Mouse (Mus musculus) hindbrain, postnatal 0 days (tissue): Measurements from ENCODE around the gene Ube2g2. TPM values are rescaled to one million over a fixed set of nuclear protein-coding genes. Genes with fewer than 3 reads are reported as not detected.

Experiments
- ATAC-seq: fragments of 200-750 bp; cut with Nextera tagmentation; 2 replicates; pipeline ENCODE4 v1.8.0; 2017; ENCODE audit warnings: mild to moderate bottlenecking, moderate TSS enrichment, moderate library complexity
- DNase-seq: peaks from one replicate; pipeline ENCODE4 v3.0.0-alpha.2; 2015; ENCODE audit warnings: low spot score
- H3K27ac ChIP-seq: fragments of 300-500 bp; sonication (generic); 2 replicates; pipeline ENCODE4 v1.5.1; 2014; ENCODE audit warnings: mild to moderate bottlenecking
- H3K27me3 ChIP-seq: fragments of 300-500 bp; sonication (generic); 2 replicates; pipeline ENCODE4 v1.6.1; 2014; ENCODE audit warnings: low read length, mixed read lengths; ENCODE audit not compliant: insufficient read depth
- H3K36me3 ChIP-seq: fragments of 300-500 bp; sonication (generic); 2 replicates; pipeline ENCODE4 v1.6.1; 2014; ENCODE audit warnings: low read length, mixed read lengths; ENCODE audit not compliant: insufficient read depth
- H3K4me1 ChIP-seq: fragments of 300-500 bp; sonication (generic); 2 replicates; pipeline ENCODE4 v1.6.1; 2014; ENCODE audit warnings: antibody characterized with exemption, low read length, mixed read lengths; ENCODE audit not compliant: insufficient read depth
- H3K4me2 ChIP-seq: fragments of 300-500 bp; sonication (generic); 2 replicates; pipeline ENCODE4 v1.6.1; 2014; ENCODE audit warnings: low read depth, mild to moderate bottlenecking, low read length, moderate library complexity, mixed read lengths
- H3K4me3 ChIP-seq: fragments of 300-500 bp; sonication (generic); 2 replicates; pipeline ENCODE4 v1.5.1; 2014; ENCODE audit warnings: low read length
- H3K9ac ChIP-seq: fragments of 300-500 bp; sonication (generic); replicated peaks from 2 replicates; pipeline ENCODE4 v1.6.1; 2014; ENCODE audit warnings: mild to moderate bottlenecking, low read length, moderate library complexity, mixed read lengths
- H3K9me3 ChIP-seq: fragments of 300-500 bp; sonication (generic); 2 replicates; pipeline ENCODE4 v1.6.1; 2016; ENCODE audit warnings: low read length, mixed read lengths
- CTCF ChIP-seq: IDR thresholded peaks from 2 replicates; pipeline ENCODE4 v1.5.1; 2016; ENCODE audit warnings: antibody characterized with exemption, control low read depth, low read depth
- WGBS: fragments of 180-500 bp; shearing (Covaris S2); extraction: QIAGEN DNeasy Blood & Tissue Kit; methylation state at CpG from one replicate; pipeline ENCODE4 v1.1.7; 2014; 5-methylcytosine and 5-hydroxymethylcytosine counted together
- polyA plus RNA-seq: library from polyadenylated mRNA; unstranded; fragments of >200 nt; fragmentation: Nextera tagmentation; extraction: Ambion mirVana; gene quantifications from 2 replicates; pipeline ENCODE4 v1.2.1, GENCODE M21; 2015
- total RNA-seq: library from RNA; depleted of rRNA; stranded (reverse); fragments of >200 nt; gene quantifications from 2 replicates; pipeline ENCODE4 v1.2.3, GENCODE M21; 2014

Ube2g2 gene
- total and polyA plus RNA-seq, 2 experiments from 2014 or later = 48.3 to 73.8 TPM

GRCm38 (mm10) chr10:77658286-77658994, 36.4 kb downstream of the Ube2g2 start:
- H3K4me2 ChIP-seq = no peak overlapping the region
- 65% methylated on average over 15 of the region's 15 CpGs for WGBS

GRCm38 (mm10) chr10:77663949-77664665, 42.0 kb downstream of the Ube2g2 start:
- H3K27me3 ChIP-seq = no peaks in the 10 kb centered on the region
- H3K4me1 ChIP-seq = no peaks in the 10 kb centered on the region
- DNase-seq = no peak
- no peak overlapping the region for H3K9ac ChIP-seq
- TF ChIP-seq CTCF = no peak
- H3K4me2 ChIP-seq = no peak overlapping the region
- ATAC-seq = peak; percentile 24; the same call in 1 of the 2 replicates
- H3K9me3 ChIP-seq = no peaks in the 10 kb centered on the region
- H3K4me3 ChIP-seq = no peak overlapping the region
- no peaks in the 10 kb centered on the region for H3K36me3 ChIP-seq
- no peak overlapping the region for H3K27ac ChIP-seq
- WGBS = 63% methylated on average over 43 of the region's 43 CpGs

More at GRCm38 (mm10) chr10:77658286-77658994, 36.4 kb downstream of the Ube2g2 start:
- Histone ChIP-seq H3K9me3 (no peaks in the 10 kb centered on the region), H3K4me1 (no peaks in the 10 kb centered on the region), H3K27ac (no peak overlapping the region), H3K4me3 (no peak overlapping the region), H3K9ac (no peak overlapping the region), H3K27me3 (no peaks in the 10 kb centered on the region), H3K36me3 (no peaks in the 10 kb centered on the region)
- no peak for TF ChIP-seq CTCF
- ATAC-seq (peak; percentile 27; the same call in 1 of the 2 replicates), DNase-seq (no peak)

- WGBS = 62% methylated on average over 8 of the region's 8 CpGs
- DNase-seq = peak; percentile 27
Measured at GRCm38 (mm10) chr10:77666342-77666741, 44.3 kb downstream of the Ube2g2 start.

GRCm38 (mm10) chr10:77667402-77667801, 45.3 kb downstream of the Ube2g2 start:
- DNase-seq = no peak
- no peak overlapping the region for H3K9ac ChIP-seq
- 68% methylated on average over 4 of the region's 4 CpGs for WGBS
- H3K4me1 ChIP-seq = no peaks in the 10 kb centered on the region
- no peak overlapping the region for H3K4me2 ChIP-seq
- no peaks in the 10 kb centered on the region for H3K9me3 ChIP-seq
- no peaks in the 10 kb centered on the region for H3K27me3 ChIP-seq
- no peak for TF ChIP-seq CTCF
- no peak overlapping the region for H3K27ac ChIP-seq
- no peak overlapping the region for H3K4me3 ChIP-seq
- ATAC-seq = no peak
- H3K36me3 ChIP-seq = no peaks in the 10 kb centered on the region

More at GRCm38 (mm10) chr10:77666342-77666741, 44.3 kb downstream of the Ube2g2 start:
- peak; percentile 46; the same call in 1 of the 2 replicates for ATAC-seq
- Histone ChIP-seq H3K4me3 (no peak overlapping the region), H3K27ac (no peak overlapping the region), H3K4me1 (no peaks in the 10 kb centered on the region), H3K9ac (no peak overlapping the region), H3K36me3 (no peaks in the 10 kb centered on the region), H3K27me3 (no peaks in the 10 kb centered on the region), H3K9me3 (no peaks in the 10 kb centered on the region), H3K4me2 (no peak overlapping the region)
- no peak for TF ChIP-seq CTCF

GRCm38 (mm10) chr10:77670710-77671109, 48.6 kb downstream of the Ube2g2 start:
- no peaks in the 10 kb centered on the region for H3K36me3 ChIP-seq
- no peak overlapping the region for H3K4me2 ChIP-seq
- ATAC-seq (no peak), DNase-seq (no peak)
- 76% methylated on average over 4 of the region's 4 CpGs for WGBS
- no peak for TF ChIP-seq CTCF
- H3K4me1 ChIP-seq = no peaks in the 10 kb centered on the region
- no peaks in the 10 kb centered on the region for H3K9me3 ChIP-seq
- H3K4me3 ChIP-seq = no peak overlapping the region
- H3K27me3 ChIP-seq = no peaks in the 10 kb centered on the region; the same call in 1 of the 2 replicates
- H3K27ac ChIP-seq = no peak overlapping the region
- no peak overlapping the region for H3K9ac ChIP-seq

GRCm38 (mm10) chr10:77671519-77671918, 49.4 kb downstream of the Ube2g2 start:
- Histone ChIP-seq H3K4me1 (no peaks in the 10 kb centered on the region), H3K36me3 (no peaks in the 10 kb centered on the region), H3K27ac (no peak overlapping the region), H3K27me3 (peaks cover 4% of the 10 kb centered on the region; the same call in 1 of the 2 replicates), H3K4me3 (no peak overlapping the region), H3K9me3 (no peaks in the 10 kb centered on the region), H3K4me2 (no peak overlapping the region), H3K9ac (no peak overlapping the region)
- TF ChIP-seq CTCF = no peak
- ATAC-seq (no peak), DNase-seq (no peak)
- 81% methylated on average over 4 of the region's 4 CpGs for WGBS

GRCm38 (mm10) chr10:77673765-77674164, 51.7 kb downstream of the Ube2g2 start:
- Histone ChIP-seq H3K36me3 (no peaks in the 10 kb centered on the region), H3K4me3 (no peak overlapping the region), H3K27me3 (peaks cover 18% of the 10 kb centered on the region), H3K27ac (no peak overlapping the region), H3K4me2 (no peak overlapping the region), H3K9ac (no peak overlapping the region), H3K4me1 (peaks cover 6% of the 10 kb centered on the region; the same call in 1 of the 2 replicates), H3K9me3 (no peaks in the 10 kb centered on the region)
- 65% methylated on average over 13 of the region's 13 CpGs for whole genome bisulfite sequencing
- DNase-seq (no peak), ATAC-seq (no peak)
- TF ChIP-seq CTCF = no peak
